Mouse (Mus musculus): Measurements from ENCODE around the gene Tppp. TPM values are rescaled to one million over a fixed set of nuclear protein-coding genes. Genes with fewer than 3 reads are reported as not detected.

Gene Tppp
- total RNA-seq, 2 experiments from 2014 or later = 0.16 to 0.51 TPM

- ATAC-seq (ENCODE audit: poor library complexity, severe bottlenecking) = no peak
Measured at GRCm38 (mm10) chr13:74025151-74026081, 16.2 kb downstream of the Tppp start.

GRCm38 (mm10) chr13:74026215-74026614 is 17.0 kb downstream of the Tppp start:
- ATAC-seq (ENCODE audit: poor library complexity, severe bottlenecking) = peak; percentile 53

- ATAC-seq (ENCODE audit: poor library complexity, severe bottlenecking) = no peak
Measured at GRCm38 (mm10) chr13:74028116-74028515, 18.9 kb downstream of the Tppp start.

DNA sequence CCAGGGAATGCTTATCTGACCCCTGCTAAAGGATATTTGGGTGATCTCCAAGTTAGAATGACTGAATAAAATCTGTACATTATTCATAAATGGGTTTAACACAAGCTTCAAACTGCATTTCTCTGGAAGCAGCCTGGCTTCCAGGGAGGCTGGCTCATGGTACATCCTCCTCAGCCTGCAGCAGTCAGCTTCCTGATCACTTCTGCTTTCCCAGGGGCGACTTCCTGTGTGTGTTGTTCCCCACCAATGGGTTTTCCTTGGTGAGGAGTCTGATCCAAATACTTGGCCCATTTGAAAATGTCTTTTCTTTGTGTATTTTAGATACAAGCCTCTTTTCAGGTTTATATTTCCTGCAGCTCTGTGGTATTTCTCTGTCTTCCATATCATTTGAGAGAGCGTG is 19.8 kb downstream of the Tppp start:
- ATAC-seq (ENCODE audit: poor library complexity, severe bottlenecking) = peak; percentile 43; the same call in 1 of the 2 replicates

DNA sequence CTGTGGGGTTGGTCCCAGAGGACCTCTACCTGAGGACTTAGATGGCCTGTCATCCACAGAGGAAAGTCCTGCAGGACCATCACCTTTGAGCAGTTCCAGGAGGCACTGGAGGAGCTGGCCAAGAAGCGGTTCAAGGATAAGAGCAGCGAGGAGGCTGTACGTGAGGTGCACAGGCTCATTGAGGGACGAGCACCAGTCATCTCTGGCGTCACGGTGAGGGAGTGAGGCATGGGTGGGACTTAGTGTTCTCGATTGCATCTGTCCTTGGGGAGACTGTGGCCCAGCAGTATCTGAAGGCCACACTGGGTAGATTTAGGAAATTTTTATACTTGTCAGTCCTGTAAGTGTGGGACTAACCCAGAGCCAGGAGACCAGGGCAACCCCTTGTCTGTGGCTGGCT is 21.5 kb downstream of the Tppp start:
- ATAC-seq (ENCODE audit: poor library complexity, severe bottlenecking) = no peak

DNA sequence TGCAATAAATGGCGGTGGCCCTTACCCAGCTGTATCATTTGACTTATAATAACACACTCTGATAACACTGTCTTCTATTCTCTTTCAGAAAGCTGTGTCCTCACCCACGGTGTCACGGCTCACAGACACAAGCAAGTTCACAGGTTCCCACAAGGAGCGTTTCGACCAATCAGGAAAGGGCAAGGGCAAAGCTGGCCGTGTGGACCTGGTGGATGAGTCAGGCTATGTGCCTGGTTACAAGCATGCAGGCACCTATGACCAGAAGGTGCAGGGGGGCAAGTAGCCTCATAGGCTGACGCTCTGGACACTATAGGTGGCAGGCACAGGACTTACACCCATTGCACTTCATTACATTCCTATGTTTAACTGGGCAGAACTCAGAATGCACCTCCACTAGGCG is 21.9 kb downstream of the Tppp start:
- ATAC-seq (ENCODE audit: poor library complexity, severe bottlenecking) = no peak

DNA sequence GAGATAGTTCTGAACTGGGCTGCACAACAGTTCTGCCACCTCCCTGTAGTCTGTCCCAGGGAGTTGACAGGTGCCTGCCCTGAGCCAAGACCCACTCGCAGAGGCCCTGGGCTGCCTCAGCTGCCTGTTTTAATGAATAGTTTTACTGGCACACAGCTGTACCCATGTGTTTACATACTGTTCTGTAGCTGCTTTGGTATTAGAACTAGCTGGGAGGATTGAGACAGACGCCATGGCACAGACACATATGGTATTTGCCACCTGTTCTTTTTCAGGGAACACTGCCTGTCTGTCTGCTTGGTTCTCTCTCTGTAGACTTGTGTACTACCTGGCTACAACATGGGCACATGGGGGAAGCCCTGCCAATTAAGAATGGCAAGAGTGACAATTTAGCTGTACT is 25.5 kb downstream of the Tppp start:
- ATAC-seq (ENCODE audit: poor library complexity, severe bottlenecking) = no peak

DNA sequence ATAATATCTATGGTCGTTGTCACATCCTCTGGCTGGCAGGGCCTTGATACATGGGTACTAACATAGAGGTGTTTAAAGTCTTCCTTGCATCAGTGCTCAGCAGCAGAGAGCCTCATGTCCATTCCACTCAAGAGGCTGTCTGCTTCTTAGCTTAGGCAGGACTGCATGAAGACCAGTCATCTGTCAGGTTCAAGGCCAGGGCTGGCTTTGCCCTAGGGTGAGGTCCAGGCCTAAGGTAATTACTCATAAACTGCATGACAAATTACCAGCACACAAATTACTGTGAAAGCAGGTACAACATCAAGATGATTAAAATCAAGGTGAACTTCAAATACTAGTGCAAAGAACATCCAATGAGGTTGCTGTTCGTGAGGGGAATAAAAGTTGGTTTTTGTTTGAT is 26.6 kb downstream of the Tppp start:
- no peak for ATAC-seq (ENCODE audit: poor library complexity, severe bottlenecking)

DNA sequence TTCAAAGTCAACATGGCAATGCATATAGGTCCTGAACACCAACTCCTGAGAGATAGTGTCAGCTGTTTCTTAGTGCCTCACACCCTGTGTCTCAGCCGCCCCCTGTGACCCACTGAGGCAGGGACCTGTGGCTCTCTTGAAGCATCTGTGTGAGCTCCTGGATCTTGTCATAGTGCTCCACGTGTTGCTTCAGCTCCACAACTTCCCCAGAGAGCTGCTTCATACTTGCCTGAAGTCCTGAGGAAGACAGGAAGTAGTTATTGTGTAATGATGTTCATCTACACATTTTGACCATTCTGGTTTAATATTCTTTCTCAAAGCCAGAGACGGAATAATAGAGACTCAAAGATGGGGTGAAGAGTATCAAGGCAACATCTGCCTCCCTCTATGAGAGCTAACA is 30.7 kb downstream of the Tppp start:
- ATAC-seq (ENCODE audit: poor library complexity, severe bottlenecking) = peak; percentile 50; the same call in 1 of the 2 replicates

DNA sequence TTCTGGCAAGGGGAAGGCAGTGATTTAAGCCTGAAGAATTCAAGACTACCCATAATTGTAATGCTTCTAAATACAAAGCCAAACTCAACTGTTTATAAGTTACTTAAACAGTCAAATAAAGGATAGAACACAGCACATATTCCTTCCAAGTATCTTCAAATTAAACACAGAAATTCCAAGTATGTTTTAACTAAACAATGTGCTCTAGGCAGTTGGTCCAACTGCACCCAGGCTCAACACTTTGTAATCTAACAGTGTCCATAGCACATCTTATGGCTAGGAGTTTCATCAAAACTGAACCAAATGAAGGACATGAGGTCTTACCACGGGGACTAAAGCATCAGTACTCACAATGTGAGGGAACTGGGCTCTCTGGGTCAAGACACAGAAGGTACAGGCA is 47.0 kb downstream of the Tppp start:
- ATAC-seq (ENCODE audit: poor library complexity, severe bottlenecking) = no peak

DNA sequence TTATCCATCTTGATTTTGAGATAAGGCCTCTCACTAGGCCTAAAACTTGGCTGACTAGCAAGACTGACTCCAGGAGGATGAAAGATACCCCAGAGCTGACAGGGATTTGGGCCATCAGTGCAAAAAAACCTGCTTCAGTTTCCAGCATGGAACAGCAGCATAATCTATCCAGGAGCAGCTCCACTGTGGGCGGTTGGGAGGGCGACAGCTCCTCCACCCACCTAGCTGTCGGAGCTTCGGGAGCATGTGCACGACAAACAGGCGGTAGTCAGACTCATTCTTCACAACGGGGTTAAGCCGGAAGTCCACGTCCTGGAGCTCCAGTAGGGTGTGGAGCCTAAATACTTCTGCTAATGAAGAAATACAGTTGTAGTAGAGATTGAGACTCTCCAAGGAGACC is 48.9 kb downstream of the Tppp start:
- ATAC-seq (ENCODE audit: poor library complexity, severe bottlenecking) = no peak

DNA sequence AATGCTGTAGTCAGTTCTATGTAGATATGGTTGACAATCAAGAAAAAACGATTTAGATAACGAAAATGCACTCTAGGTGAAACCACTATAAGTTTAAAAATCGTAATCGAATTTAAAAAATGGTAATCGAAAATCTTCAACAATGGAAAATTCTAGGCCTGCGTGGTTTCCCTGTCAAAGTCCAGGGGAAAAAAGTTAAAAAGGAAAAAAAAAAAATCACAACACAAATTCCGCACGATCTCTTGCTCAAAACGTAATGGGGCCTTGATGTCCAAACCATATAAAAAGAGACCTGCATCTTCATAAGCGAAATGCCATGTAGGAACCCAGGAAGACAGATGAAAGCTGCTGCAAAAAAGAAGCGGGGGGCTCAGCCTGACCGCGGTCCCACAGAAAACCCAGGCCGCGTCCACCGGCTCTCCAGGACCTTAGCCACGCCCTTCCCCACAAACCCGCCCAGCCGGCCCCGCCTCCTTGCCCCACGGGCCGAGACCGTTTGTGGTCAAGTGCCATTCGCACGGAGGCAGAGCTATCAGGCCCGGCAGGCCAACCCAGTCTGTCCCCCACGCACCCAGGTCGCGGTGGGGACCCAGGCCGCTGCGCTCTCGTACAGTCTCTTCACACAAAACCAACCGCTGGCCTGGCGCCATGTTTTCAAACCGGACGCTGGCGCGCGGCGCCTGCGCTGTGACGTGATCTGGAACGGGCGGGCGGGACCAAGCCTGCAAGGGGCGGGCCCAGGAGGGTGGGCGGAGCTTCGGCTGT is 52.6 kb downstream of the Tppp start, which contains the start of gene Cep72:
Gene Cep72, minus strand, starts transcription at position 687 of the 765 bp plus-strand sequence.
- ATAC-seq (ENCODE audit: poor library complexity, severe bottlenecking) = peak; percentile 91

GRCm38 (mm10) chr13:74062378-74063128 is 53.3 kb downstream of the Tppp start:
- no peak for ATAC-seq (ENCODE audit: poor library complexity, severe bottlenecking)

- ATAC-seq (ENCODE audit: poor library complexity, severe bottlenecking) = no peak
Measured at GRCm38 (mm10) chr13:74063340-74064050, 54.3 kb downstream of the Tppp start.

DNA sequence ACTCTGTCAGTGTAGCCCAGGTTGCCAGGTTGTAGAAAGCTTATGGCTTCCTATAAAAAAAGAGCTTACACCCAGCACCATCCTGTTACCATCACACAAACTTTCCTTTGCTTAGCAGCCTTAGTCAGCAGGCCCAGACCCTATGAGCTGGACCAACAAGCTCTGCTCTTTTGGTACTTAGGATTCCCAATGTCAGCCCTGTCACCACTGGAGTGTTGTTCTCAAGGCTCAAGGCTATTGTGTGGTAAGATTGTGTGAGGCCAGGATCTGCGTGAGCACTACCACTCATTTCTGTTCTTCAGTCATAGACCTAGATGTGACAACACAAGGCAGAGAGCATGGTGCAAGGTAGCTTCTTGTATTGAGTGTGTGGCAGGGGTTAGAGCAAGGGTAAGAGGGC is 57.4 kb downstream of the Tppp start:
- ATAC-seq (ENCODE audit: poor library complexity, severe bottlenecking) = no peak

GRCm38 (mm10) chr13:74071244-74071643 is 62.0 kb downstream of the Tppp start:
- ATAC-seq (ENCODE audit: poor library complexity, severe bottlenecking) = 0 out of 2 replicates have a peak, but pooled peaks have one; percentile 24

- ATAC-seq (ENCODE audit: poor library complexity, severe bottlenecking) = no peak
Measured at GRCm38 (mm10) chr13:74071714-74072113, 62.5 kb downstream of the Tppp start.

DNA sequence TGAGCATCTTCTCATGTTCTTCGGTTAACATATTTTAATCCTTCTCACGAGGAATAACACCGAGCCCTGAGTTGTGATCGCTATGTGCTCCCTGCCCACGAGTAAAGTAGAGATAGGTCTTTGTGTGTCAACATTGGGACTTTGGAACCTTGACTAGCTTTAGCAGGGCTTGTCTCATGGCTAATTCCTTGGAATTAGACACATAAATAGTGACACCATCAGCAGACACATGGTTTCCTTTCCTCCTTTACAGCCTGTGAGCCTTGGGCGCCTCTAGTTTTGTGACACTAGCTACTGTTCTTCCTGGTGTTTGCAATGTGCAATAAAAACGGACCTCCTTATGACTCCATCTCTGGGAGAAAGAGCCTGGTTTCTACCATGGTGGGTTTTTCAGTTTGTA is 64.2 kb downstream of the Tppp start:
- ATAC-seq (ENCODE audit: poor library complexity, severe bottlenecking) = no peak

All from megakaryocyte, adult 5-6 weeks (primary cell).